Mouse (Mus musculus) telencephalon, adult 2 months (tissue): ENCODE data around the gene Acvr2b.
"Not testable (repeated sequence)": the region's sequence is repeated elsewhere in the genome, so short reads cannot be mapped to it uniquely, and the experiment has no call there.

Experiments used
- DNase-seq: peaks from one replicate; pipeline ENCODE4 v3.0.0-alpha.2; 2011; ENCODE audit warnings: low read depth, low spot score

Acvr2b gene

DNA sequence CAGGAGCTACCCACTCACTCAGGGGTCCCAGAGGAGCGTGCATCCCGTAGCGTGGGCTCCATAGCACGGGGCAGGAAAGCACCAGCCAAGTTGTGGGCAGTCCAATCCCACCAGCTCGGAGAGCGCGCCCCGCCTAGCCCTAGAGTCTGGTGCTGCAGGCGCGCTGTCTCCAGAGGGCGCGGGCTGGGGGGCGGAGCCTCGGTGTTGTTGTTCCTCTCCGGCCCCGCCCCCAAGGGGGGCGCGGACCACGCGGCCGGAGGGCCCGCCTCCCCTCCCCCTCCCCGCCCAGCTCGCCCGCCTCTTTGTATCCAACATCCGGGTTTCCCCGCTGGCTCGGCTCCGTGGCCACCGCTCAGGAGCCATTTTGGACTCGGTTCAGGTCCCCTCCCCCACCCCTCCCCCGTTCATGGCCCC lies at the start of gene Acvr2b:
TSS of gene Acvr2b (plus strand) at position 318 of the 414 bp plus-strand sequence.
- peak; percentile 81 for DNase-seq

DNA sequence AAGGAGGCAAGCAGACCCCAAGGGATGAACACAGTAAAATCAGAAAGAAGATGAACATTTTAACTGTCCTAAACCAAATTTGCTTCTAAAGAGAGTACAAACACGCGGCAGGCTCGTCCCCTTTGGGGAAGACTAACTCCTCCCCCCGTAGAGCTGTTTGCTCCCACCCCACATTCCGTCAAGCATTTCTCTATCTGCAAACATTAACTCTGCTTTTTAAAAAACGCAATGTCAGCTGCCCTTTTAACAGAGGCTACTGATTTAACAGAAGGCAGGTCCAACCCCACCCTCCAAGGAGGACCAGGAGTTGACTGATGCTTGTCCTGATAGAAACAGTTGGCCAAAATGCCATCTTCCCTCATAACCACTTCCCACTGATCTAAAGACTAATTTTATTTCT lies 48.0 kb upstream of the Acvr2b start:
- DNase-seq: no peak

DNA sequence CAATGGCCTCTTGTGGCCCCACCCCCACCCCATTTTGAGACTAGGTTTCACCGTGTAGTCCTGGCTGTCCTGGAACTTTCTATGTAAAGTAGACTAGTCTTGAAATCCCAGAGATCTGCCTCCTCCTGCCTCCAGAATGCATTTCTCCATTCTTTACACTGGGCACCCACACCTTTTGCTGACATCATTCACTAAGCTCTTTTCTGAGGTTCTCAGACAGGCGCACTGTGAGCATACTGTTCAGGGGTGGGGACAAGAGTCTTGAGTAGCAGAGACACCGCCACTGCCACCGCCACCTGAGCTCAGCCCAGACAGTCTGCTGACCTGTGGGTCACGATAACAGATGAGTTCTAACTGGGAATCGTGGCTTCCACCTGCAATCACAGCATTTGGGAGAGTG lies 46.0 kb upstream of the Acvr2b start:
- no peak for DNase-seq

DNA sequence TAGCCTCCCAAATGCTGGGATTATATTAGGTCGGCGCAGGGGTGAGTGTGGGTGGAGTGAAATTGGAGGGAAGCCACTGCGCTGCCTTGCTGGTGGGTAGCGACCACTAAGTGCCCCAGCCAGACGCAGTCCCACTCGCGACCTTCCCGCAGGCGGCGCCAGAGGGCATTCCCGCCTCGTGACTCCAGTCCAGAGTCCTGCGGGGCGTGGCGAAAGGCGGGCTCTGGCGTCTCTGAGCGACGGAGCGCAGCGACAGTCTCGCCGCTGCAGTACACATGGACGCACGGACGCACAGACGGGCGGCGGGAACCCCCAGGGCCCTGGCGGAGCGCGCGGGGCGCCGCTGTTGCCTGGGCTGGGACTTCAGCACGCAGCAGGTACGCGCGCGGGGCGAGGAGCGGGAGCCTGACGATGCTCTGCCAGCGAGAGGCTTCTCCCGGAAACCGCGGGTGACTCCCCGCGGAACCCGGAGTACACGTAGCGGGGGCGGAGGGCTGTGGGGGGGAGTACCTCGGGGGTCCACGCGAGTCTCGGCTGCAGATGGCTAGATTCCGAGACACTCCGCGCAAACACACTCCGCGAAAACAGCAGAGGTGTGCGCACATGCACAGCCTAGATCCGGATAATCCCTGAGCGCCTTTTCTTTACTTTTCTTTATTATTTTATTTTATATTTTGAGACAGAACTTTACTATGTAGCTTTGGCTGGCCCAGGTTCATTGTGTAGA lies 44.4 kb upstream of the Acvr2b start, which contains the start of gene Xylb:
TSS of gene Xylb (plus strand) at position 51 of the 727 bp plus-strand sequence.
- peak; percentile 52 for DNase-seq

DNA sequence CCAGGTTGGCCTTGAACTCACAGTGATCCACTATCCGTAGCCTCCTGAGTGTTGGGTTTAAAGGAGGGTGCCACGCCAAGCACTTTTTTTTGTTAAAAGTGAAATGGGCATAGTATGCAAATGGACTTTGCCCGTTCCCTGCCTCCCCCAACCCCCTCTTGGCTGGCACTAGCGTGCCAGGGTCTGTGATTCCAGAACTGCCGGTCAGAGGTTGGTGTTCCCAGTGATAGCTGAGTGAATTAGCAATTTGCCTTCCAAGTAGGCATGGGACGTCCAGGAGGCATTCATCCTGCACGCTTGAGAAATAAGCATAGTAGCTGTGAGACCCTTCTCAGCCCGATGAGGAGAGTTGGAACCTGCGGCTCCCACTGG lies 43.9 kb upstream of the Acvr2b start:
- DNase-seq: no peak

DNA sequence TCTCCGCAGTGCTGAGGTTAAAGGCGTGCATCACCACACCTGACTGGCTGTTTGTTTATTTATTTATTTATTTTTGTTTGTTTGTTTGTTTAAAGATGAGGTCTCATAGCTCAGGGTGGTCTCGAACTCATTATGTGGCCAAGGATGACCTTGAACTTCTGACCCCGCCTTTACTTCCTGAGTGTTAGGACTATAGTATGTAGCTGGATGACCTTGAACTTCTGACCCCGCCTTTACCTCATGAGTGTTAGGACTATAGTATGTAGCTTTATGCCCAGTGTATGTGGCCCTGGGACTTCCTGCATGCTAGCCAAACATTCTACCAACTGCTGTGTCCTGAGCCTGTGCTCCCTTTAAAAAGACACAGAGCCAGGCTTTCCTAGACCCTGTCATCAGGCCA lies 40.5 kb upstream of the Acvr2b start:
- no peak for DNase-seq

DNA sequence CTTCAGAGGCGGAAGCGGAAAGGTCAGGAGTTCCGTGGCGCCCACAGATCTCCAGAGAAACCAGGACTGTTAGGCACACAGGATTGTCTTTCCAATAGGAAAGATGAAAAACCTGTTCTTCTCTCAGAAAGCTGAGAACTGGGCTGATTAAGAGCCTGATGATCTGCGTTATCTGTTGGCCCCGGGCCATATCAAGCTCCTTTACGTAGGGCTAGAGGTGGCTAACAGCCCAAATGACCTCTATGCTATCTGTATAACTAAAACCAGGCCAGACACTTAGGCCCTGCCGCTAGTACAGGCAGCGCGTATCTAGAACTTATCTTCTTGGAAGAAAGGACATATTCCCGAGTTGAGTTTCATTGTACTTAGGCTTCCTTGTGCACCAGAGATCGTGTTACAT lies 38.7 kb upstream of the Acvr2b start:
- no peak for DNase-seq

- DNase-seq: peak; percentile 28
Observed at GRCm38 (mm10) chr9:119365284-119365683, 36.6 kb upstream of the Acvr2b start, which contains the start of gene Slc22a14. Gene Slc22a14, minus strand, starts transcription at chr9:119365553.

DNA sequence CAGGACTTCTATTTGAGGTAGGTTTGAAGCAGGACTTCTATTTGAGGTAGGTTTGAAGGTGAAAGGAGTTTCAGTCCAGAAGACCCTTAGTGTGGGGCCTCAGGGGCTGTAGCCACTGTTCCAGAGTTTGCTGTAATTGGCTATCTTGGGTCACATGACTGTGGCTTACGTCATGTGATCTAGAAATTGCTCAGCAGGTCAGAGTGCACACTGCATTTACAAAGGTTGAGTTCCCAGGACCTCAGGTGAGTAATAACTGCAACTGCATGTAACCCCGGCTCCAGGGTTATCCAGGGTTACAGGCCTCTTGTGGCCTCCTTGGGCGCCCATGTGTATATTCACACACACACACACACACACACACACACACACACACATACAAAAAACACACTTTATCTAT lies 33.6 kb upstream of the Acvr2b start:
- no peak for DNase-seq

DNA sequence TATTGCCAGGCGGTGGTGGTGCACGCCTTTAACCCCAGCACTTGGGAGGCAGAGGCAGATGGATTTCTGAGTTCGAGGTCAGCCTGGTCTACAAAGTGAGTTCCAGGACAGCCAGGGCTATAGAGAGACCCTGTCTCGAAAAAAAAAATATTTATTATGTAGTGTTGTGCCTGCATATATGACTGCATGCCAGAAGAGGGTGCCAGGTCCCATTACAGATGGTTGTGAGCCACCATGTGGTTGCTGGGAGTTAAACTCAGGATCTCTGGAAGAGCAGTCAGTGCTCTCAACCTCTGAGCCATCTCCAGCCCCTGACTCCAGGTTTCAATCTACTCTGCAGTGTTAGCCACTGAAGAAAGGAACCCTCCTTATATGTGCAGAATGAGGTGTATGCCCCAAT lies 31.1 kb upstream of the Acvr2b start:
- not testable (repeated sequence) for DNase-seq

- no peak for DNase-seq
Observed at GRCm38 (mm10) chr9:119371251-119371650, 30.7 kb upstream of the Acvr2b start.

GRCm38 (mm10) chr9:119375008-119375407 lies 26.9 kb upstream of the Acvr2b start:
- DNase-seq: no peak

DNA sequence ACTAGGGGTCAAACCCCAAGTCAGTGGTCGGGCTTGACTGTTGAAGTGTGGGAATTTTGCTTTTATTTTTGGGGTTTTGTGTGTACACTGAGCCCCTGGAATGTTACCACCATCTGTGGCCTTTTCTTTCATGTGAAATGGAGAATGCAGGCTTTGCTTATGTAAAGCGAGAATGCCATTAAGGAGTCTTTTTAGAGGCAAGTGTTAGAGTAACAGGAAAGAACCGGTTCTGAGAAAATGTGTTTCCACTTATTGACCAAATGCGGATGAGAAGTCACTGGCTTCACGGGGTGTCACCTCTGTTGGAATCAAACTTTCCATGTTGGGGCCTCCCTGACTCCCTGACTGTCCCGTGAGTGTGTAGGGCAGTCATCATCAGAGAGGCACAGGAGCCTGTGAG lies 26.4 kb upstream of the Acvr2b start:
- DNase-seq: no peak

DNA sequence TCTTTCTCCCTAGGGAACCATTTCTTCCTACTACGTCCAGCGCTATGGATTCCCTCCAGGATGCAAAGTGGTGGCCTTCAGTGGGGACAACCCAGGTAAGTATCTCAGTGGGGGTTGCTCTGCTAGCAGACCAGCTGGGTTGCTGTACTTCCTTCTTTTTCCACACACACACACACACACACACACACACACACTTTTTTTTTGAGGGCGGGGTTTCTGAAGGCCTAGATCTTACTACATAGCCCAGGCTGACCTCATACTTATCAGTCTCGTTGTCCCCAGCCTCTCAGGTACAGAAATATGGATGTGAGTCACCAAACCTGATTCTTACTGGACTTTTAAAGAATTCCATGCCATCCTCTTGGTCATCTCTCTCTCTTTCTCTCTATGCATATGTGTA lies 23.7 kb upstream of the Acvr2b start:
- DNase-seq: no peak

GRCm38 (mm10) chr9:119382603-119383002 lies 19.3 kb upstream of the Acvr2b start:
- DNase-seq: no peak

- DNase-seq: no peak
Observed at GRCm38 (mm10) chr9:119388956-119389355, 13.0 kb upstream of the Acvr2b start.

DNA sequence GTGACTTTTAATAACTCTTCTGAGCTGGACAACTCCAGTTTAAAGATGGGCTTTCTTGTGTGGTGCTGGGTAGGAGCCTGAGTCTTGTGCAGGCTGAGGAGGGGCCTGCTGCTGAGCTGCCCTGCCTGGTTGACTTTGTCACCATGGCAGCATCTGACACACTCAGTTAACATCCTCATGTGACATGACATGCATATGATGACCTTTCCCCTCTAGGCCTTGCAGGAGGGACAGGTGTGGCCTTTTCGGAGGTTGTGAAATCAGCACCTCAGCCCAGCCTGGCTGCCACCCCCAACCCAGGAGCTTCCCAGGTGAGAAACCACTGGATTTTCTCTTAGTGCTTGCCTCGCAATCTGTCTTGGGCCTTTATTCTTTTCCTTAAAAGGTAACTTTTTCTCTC lies 11.7 kb upstream of the Acvr2b start:
- no peak for DNase-seq

DNA sequence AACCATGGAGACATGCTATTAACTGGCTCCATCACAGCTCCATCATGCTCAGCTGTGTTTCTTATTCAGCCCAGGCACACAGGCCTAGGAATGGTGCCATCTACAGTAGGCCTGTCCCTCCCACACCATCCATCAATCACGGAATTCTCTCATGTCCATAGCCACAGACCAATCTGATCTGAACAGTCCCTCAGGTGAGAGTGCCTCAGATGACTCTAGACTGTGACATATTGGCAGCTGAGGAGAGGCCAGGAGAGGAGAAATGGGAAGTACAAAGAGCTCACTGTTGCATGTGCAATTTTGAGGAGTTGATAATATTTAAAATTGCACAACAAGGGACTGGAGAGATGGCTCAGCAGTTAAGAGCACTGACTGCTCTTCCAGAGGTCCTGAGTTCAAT lies 7.1 kb upstream of the Acvr2b start:
- DNase-seq: no peak

DNA sequence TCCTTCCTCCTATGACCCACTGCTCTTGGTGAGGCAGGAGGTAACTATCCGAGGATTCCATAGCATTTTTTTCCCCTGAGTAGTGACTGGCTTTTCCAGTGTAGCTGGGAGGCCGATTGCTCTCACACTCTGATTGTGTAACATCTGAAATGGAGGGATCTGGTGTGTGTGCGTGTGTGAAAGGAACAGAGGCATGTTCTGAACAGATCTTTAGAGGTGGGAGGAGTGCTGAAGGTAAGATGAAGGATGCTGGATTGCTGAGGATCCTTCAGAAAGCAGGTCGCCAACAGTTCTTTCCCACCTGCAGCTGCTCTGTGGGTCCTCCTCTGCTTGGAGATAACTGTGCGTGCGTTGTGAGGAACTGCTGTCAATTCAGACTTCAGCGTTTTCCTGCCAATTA lies 567 bp upstream of the Acvr2b start:
- DNase-seq: peak; percentile 50

GRCm38 (mm10) chr9:119402253-119403235 lies 626 bp downstream of the Acvr2b start:
- DNase-seq: no peak

GRCm38 (mm10) chr9:119403236-119403641 lies 1.3 kb downstream of the Acvr2b start:
- no peak for DNase-seq

- no peak for DNase-seq
Observed at GRCm38 (mm10) chr9:119404090-119404489, 2.2 kb downstream of the Acvr2b start.

GRCm38 (mm10) chr9:119407884-119408283 lies 6.0 kb downstream of the Acvr2b start:
- DNase-seq: no peak
